Mouse (Mus musculus) heart, postnatal 36 days (tissue): ENCODE measurements around the gene Slc34a3. TPM values are rescaled to one million over a fixed set of nuclear protein-coding genes. Genes with fewer than 3 reads are reported as not detected.

Experiments
- DNase-seq, 2 experiments: peaks; one replicate each; pipeline ENCODE4 v3.0.0; 2021 to 2022
- intact Hi-C: fragments of 180-260 bp; cut with DNase I; formaldehyde crosslinking; loops from one replicate; pipeline ENCODE4 v1.15.1; 2025
- total RNA-seq, 2 experiments: library from RNA; stranded (reverse); gene quantifications; 2 replicates each; pipeline ENCODE4 v1.2.3; 2021

The Slc34a3 gene
- total RNA-seq, 2 experiments from 2014 or later, result not detected

DNA sequence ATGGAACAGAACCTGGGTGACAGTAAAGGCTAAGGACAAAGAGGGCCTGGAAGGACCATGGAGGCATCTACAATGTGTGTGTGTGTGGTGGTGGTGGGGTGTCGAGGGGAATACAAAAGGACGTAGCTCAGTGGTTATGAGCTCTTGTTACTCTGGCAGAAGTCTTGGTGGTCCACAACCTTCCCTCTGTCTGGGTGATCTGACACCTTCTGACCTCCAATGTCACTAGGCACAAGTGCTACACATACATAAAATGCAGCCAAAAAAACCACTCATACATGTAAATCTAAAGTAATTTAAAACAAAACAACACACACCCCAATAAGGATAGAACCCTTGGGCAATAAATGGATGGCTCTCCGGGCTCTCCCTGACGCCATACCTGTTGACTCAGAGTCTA is 6.8 kb downstream of the Slc34a3 start:
- intact Hi-C loops, result loop anchor here (5.0 kb wide), 1 partner anchor 65 kb away; no protein-coding TSS in a partner anchor
- DNase-seq, result no peak

DNA sequence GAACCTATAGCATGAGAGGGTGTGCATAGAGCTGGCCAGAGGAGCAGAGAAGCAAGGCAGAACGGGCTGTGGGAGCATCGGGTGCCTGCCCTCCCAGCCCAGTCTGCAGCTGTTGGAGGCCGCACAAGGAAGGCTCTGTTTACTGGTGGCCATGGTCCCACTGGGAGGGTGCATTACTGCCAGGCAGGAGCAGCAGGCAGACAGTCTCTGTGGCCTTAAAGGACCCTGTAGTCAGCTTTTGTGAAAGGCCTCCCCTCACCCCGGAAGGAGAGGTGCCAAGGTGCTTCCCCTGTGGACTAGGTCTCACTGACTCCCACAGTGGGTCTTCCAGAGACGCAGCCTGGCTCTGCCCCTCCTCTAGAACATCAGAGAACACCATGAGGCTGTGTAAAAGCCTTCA is 7.3 kb downstream of the Slc34a3 start:
- intact Hi-C loops, result loop anchor here (5.0 kb wide), 1 partner anchor 65 kb away; no protein-coding TSS in a partner anchor
- DNase-seq, result no peak

DNA sequence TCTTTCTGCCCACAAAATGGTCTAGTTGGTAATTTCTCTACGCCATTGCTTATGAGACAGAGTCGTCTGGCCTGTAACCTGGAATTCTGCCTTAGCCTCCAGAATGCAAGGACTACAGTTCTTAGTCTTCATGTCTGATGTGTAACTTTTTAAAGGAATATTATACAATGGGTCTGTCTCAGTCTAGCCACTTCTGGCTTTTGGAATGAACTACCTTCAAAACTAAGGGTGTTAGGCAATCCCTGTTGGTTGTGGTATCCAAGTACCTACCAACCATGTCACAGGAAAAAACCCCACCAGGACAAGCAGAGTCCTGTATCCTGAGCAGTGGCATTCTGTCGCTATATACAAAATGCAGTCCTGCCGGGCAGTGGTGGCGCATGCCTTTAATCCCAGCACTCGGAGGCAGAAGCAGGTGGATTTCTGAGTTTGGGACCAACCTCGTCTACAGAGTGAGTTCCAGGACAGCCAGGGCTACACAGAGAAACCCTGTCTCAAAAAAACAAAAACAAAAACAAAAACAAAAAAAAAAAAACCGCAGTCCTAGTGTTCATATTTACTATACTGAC is 8.3 kb downstream of the Slc34a3 start:
- intact Hi-C loops, result loop anchor here (5.0 kb wide), 1 partner anchor 66 kb away; no protein-coding TSS in a partner anchor
- DNase-seq, result no peak

DNA sequence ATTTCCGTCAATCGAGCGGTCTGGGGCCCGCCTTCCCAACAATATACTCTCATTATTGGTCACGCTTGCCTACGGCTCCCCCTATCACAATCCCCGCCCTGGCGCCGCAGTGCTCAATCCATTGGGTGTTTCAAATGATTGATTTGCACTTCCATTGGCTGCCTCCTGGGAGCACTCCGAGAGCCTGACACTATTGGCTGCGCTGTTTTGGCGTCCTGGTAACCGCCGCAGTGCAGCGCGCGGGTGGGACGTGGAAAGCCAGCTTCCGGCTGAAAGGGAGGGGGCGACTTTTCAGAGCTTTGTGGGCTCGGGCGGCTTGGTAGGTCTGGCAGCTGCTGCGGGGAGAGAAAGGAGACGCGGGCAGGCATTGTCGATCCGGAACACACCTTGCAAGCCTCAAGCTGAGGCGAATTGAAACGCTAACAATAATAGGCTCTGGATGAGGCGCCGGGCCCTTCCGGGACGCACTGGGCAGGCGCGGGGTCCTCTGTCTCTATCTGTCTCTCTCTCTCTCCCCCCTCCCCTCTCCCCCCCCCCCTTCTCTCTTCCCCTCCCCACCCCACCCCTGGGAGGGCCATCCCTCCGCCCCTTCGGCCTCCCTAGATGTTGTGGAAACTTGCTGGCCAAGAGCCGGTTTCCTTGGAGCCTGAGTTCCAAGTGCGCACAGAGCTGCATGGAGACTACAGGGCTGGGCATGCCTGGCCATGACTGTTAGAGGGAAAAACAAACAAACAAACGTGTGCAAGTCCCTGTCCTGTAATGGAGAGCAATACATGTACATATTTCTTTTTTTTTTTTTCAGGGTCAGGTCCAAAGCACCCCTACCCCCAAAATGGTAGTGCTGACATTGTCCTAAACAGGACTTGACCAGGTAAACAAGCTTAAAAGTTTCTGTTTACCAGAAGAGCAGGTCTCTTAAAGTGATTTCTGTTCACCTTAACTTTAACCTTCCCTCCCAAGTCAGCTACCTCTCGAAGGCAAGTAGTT is 9.1 kb downstream of the Slc34a3 start:
- peak; percentile 92 to 95 for DNase-seq
- intact Hi-C loops, result loop anchor here (5.0 kb wide), 1 partner anchor 67 kb away; no protein-coding TSS in a partner anchor

DNA sequence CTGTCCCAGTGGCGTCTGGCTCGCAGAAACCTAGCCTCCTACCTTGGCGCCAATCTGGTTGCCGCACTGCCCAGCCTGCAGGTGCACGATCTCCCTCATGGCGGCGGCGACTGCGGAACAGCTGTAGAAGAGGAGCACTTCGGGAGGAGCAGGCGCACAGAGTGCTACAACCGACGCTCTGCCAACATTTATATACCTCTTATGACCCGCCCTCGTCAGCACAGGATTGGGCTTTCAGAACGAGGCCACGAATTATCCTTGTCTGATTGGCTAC is 9.7 kb downstream of the Slc34a3 start, which contains the start of gene Tubb4b:
Tubb4b (minus strand) TSS at position 211 of the 274 bp plus-strand sequence.
- DNase-seq, result no peak
- intact Hi-C loops, result no loop called here

DNA sequence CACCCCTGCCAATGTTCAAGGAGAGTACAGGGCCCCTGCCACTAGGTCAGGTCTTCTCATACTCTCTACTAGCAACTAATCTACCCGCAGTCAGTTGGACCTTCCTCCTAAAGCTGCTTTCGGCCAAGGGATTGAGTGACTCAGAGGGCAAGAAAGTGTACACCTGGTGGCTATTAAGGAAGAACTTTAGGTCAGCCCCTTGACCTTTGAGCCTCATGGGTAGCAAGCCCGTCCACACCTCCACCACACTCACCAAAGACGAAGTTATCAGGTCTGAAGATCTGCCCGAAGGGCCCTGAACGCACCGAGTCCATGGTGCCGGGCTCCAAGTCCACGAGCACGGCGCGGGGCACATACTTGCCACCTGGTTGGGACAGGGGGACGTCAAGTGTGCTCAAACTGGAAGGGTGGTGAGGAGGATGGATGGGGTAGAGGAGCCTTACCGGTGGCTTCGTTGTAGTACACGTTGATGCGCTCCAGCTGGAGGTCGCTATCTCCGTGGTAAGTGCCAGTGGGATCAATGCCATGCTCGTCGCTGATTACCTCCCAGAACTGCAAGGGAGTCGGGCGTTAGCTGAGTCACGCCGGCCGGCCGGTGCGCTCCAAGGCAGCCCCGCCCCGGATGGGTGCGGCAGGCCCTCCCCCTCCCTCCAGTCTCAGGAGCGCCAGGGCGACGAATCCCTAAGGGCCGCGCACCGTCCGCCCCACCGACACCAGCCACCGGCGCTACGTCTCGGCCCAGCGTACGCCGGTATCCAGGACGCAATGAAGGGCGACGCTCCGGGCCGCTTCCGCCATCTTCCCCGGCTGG is 10.3 kb downstream of the Slc34a3 start:
- intact Hi-C loops, result loop anchor here (1.0 kb wide), 1 partner anchor 12 kb away; no protein-coding TSS in a partner anchor

DNA sequence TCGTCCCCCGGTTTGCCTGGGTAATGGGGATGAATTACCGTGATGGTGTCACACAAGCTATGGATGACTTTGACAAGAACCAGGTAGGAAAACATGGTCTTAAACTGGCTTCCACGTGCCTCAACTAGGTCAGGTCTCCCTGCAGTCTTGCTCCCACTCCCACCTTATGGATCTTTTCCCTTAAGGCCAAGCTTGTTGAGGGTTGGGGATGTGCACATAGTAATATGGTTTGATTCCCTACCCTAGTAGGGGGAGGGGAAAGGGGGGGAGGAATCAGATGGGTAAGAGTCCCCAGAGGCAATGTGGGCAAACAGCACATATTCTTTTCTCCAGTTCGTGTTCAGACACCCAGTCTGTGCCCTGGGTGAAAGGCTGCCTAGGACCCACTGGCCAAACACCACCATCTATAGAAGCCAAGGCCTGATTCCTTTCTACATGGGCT is 12.8 kb downstream of the Slc34a3 start:
- no peak for DNase-seq
- intact Hi-C loops, result no loop called here

More for the DNA sequence above, 10.3 kb downstream of the Slc34a3 start:
- peak; percentile 79 to 83 for DNase-seq

DNA sequence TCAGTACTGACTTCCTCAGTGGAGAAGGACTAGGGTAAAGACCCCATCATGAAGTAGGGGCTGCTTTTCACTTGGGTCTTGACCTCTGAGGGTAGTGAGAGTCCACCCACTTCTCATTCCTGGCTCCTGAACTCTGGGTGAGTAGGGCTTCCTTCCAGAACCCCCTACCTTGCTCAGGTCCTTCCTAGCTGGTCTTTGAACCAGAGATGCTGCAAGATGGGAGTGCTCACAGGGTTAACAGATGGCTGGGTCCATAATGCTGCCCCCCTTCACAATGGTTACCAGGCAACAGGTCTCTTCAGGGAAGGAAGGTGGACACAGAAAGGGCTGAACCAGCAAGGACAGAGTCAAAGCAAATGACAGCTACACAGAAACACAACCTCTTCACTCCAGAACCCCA is 15.7 kb downstream of the Slc34a3 start, which contains the start of gene Fam166a:
Fam166a (plus strand) TSS at position 301 of the 400 bp plus-strand sequence.
- no peak for DNase-seq
- intact Hi-C loops, result no loop called here

DNA sequence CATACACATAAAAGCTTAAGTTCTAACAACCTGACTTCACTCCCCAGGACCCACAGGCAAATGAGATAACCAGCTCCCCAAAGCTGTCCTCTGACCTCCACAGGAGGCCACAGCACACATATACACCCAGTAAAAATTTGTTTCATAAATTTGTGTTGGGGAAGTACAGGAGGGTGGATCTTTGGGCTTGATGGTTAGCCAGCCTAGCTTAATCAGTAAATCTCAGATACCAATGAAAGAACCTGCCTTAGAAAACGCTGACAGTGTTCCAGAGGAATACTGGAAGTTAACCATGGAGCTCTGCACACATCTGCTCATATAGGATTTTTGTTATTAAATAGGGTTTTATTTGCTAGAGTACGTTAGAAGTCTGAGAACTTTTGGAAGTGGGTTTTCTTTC is 16.5 kb downstream of the Slc34a3 start:
- intact Hi-C loops, result no loop called here
- no peak for DNase-seq

DNA sequence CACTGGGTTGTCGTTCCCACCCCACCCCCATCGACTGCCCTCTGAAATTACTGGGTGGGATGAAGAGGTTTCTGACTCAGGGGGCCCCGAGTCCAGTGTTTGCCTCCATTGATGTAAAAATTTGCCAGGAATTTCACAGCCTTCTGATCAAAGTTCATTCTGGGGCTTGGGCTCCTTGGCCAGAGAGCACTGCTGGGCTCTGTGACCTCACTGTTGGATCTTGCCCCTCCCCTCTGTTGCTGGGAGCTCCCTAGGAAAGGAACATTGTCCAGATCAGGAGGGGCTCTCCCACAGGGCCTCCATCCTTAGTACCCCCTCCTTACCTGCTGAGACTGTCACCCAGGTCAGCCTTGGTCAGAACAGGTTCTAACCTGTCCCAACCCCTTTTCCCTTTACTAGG is 19.7 kb downstream of the Slc34a3 start, which contains the start of gene Stpg3:
Stpg3 (minus strand) TSS at position 194 of the 400 bp plus-strand sequence.
- intact Hi-C loops, result no loop called here
- no peak for DNase-seq

DNA sequence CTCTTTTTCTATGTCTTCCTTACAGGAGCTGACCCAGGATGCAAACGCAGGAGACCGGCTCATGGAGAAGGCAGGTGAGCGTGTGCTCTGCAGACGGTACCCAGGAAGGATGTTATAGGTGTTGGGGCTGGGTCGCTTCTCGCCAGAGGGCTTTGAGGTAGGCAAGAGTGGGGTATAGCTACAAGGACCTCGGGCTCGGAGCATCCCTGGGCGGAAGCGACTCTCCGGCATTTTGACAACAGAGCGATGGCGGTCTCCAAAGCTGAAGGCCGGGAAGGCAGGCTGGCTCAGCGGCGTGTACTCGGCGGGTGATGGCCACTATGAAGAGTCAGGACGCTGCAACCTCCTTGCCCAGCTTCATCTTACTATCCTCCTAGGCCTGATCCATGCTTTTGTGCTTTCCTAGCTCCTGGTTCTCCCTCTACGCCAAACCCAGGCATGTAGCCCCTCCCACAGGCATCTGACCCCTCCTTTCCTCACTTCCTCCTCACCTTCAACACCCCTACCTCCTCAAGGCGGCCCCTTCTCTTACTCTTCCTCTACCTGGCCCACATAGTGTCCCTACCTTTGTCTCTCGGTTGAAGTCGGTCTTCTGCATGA is 20.8 kb downstream of the Slc34a3 start:
- no peak for DNase-seq
- intact Hi-C loops, result no loop called here

DNA sequence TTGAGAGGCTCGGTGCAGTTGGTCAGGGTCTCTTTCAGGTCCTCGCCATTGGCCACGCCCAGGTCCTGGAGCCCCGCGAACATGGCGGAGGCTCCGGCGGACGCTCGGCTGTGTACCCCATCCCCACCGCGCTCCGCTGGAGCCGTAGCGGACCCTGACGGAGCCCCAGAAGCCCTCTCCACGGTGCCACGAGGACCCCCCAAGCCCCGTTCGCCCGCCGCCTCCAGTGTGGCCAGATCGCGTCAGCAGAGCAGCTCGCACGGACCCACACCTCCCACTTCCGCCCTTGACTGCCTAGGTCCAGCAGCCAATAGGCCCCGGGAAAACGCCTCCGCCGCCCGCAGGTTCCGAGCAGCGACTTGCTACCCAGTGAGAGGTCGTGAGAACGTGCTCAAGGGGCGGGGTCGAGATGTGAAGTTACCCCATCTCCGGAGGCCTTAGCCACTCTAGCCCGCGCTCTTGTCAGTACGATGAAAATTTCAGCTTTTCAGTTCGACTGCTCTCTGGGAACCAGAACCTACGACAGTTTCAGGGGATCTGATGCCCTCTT is 23.0 kb downstream of the Slc34a3 start, which contains the start of gene Nelfb:
Nelfb (minus strand) TSS at position 369 of the 550 bp plus-strand sequence.
- intact Hi-C loops, result no loop called here

DNA sequence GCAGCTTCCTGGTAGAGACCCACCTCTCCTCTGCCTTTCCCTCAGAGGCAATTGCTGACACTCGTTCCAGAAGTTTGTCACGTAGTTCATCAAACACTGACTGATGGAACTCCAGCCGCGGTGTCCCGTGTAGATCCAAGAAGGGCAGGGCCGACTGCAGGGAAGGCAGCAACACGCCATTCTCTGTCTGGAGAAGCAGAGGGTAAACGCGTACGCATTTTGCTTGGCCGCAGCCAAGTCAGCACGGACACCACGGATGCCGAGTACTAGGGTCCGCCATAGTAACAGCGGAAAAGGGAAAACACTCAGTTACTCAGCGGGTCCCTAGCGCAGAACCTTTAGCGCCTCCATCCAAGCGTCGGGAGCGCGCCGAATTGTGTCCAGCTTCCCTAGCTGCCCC is 23.5 kb downstream of the Slc34a3 start:
- intact Hi-C loops, result no loop called here
- DNase-seq, result no peak

More for the DNA sequence above, 23.0 kb downstream of the Slc34a3 start, which contains the start of gene Nelfb:
- peak; percentile 88 to 93 for DNase-seq

DNA sequence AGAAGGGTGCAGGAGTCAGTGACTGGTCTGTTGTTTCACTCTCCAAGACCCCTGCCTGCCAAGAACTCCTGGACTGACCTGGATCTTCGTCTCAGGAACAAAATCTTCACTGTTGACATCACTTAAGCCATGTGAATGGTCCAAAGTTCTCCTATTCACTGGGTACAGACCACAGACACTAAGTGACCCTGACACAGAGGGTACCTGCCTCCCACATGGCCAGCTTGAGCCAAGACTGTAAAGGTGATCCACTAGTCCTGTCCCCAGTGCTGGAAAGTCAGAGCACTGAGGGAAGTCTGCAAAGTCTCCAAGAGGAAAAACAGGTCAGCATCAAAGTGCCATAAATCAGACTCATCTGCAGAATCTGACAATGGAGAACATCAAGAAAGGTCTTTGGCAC is 26.6 kb downstream of the Slc34a3 start:
- intact Hi-C loops, result no loop called here

DNA sequence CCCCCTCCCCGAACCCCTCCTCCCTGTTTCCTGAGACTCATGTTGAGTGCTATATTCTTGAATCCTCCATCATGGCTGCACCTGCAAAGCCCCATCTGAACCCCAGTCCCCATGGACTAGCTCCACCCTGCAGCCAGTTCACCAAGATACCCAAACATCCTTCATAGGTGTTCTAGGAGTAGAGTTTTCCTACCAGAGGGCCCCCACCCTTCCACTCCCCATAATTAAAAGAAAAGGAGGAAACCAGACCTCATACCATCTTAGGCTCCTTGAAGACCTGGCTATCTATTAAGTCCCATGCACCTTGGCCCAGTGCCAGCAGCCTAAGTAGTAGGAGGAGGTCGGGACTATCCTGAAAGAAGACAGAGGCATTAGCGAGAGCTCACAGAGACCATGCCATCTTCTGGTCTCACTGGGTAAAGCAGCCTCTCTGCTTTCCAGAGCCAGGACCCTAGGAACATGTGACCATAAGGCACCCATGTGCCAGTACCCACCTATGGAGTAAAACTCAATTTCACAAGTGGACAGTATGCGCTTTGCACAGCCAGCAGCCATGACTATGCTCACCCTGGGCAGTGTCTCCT is 30.4 kb downstream of the Slc34a3 start:
- intact Hi-C loops, result no loop called here
- DNase-seq, result no peak

More for the DNA sequence above, 26.6 kb downstream of the Slc34a3 start:
- DNase-seq, result no peak

DNA sequence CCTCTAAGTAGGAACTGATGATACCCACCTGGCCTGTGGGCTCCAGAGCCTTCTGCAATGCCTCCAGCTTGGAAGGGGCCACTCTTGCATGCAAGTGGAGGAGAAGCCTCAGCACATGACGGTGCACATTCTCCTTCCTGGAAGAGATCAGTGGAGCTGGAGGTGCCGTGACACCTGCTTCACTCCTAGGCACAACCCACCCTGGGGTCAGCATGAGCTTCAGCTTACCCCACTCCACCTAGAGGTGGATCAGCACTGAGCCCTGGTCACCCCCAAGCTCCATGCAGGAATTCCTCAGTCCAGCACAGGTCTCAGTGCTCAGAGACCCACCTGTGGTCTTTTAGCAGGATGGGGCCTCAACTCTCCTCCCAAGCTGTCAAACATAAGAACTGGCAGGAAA is 33.5 kb downstream of the Slc34a3 start:
- DNase-seq, result no peak
- intact Hi-C loops, result no loop called here

DNA sequence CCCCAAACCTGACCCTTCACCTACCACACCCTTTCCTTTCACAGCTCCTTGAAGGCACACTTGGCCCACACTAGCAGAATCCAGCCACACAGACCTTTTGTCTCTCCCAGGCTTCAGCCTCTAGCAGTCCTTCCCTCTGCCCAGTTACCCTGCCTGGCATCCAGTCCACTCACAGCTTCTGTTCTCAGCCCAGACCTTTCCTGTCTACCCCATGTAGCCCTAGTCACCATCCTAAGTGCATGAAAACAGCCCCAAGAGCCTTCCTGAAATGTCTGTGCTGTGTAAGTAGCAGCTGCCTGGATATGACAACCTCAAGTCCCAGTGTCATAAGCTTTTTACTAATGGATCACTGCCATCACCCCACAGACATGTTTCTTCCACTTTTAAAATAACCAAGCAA is 36.2 kb downstream of the Slc34a3 start:
- intact Hi-C loops, result loop anchor here (5.0 kb wide), 2 partner anchors 74 to 134 kb away; partner anchors contain the start of genes Anapc2, Man1b1 and Ssna1
- DNase-seq, result no peak

DNA sequence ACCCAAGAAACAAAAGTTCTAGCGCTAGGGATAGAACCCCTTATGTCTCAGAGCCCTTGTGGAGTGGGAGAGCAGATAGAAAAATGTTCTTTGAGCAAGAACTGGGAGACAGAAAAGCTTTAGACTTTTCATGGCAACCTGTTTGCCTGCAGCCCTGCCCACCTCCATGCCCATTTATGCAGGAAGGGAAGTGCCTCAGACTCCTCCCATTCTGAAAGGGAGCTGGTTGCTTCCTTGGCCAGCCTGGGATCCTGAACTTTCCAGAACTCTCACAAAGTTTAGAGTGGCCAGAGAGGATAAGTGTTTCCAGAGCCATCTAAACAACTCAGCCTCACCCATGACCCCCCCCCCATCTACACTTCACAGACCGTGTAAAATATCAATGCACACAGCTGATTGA is 37.0 kb downstream of the Slc34a3 start:
- no peak for DNase-seq
- intact Hi-C loops, result loop anchor here (5.0 kb wide), 2 partner anchors 75 to 135 kb away; partner anchors contain the start of genes Anapc2, Man1b1 and Ssna1
